Mouse (Mus musculus) liver, adult 2 months (tissue): ENCODE measurements at regions not wholly inside any gene's neighbourhood (a gene's known extent, or its start where the extent isn't known, plus 50 kb on each side); places are given as distances from the start of the nearest gene placed in this dataset.

ENCODE experiments used
- CTCF ChIP-seq: fragments of 200-500 bp; IDR thresholded peaks from 2 replicates; pipeline ENCODE4 v1.5.1; 2011; ENCODE audit warnings: low read depth, low read length, control low read depth
- POLR2A ChIP-seq: fragments of 200-500 bp; IDR thresholded peaks from 2 replicates; pipeline ENCODE4 v1.6.1; 2011; ENCODE audit warnings: low read length, control low read depth; ENCODE audit not compliant: insufficient read depth; ENCODE audit errors: extremely low read depth

DNA sequence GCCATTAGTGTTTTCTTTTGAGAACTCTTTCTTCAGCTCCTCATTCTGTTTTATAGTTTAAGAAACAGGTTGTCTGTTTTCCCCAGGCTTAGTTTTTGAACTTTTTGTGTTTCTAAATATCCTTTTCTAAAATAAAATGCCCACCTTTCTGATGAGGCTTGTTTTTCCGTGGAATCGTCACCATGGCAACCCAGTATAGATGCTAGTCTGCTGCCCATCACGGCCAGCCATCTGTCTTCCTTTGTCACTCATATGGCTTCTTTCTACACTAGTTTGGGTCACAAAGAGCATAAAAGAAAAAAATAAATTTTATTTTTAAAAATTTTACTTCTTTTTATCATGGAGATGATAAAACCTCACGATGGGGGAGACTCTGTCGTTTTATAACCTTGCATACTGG lies 93.7 kb upstream of the Cox10 start:
- TF ChIP-seq CTCF (no peak), POLR2A (no peak)
